Mouse (Mus musculus) heart, postnatal 36 days (tissue): Measurements from ENCODE around the gene Tnnt2. TPM values are rescaled to one million over a fixed set of nuclear protein-coding genes. Genes with fewer than 3 reads are reported as not detected.

Experiments used
- DNase-seq, 2 experiments: peaks; one replicate each; pipeline ENCODE4 v3.0.0; 2021 to 2022
- intact Hi-C: fragments of 180-260 bp; cut with DNase I; formaldehyde crosslinking; loops from one replicate; pipeline ENCODE4 v1.15.1; 2025
- total RNA-seq, 2 experiments: library from RNA; stranded (reverse); gene quantifications; 2 replicates each; pipeline ENCODE4 v1.2.3; 2021

The Tnnt2 gene
- total RNA-seq, 2 experiments from 2014 or later, result 8,733 to 8,759 TPM

DNA sequence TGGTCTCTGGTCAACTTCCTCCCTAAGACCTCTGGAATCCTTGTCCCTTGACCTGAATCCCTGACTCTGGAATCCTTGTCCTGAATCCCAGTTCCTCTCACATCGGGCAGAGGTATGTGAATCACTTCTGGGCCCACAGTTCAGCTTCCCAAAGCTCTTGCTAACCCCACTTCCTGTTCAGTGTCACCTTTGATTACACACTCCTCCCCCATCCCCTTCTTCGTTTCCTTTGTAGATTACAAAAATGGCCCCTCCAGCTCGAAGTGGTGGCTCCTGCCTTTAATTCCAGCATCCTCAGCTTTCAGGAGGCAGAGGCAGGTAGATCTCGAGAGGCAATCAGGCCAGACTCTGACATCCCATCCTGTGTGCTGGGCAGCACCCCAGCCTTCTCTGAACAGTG lies 18.6 kb upstream of the Tnnt2 start:
- intact Hi-C loops, result no loop called here
- DNase-seq, result no peak

DNA sequence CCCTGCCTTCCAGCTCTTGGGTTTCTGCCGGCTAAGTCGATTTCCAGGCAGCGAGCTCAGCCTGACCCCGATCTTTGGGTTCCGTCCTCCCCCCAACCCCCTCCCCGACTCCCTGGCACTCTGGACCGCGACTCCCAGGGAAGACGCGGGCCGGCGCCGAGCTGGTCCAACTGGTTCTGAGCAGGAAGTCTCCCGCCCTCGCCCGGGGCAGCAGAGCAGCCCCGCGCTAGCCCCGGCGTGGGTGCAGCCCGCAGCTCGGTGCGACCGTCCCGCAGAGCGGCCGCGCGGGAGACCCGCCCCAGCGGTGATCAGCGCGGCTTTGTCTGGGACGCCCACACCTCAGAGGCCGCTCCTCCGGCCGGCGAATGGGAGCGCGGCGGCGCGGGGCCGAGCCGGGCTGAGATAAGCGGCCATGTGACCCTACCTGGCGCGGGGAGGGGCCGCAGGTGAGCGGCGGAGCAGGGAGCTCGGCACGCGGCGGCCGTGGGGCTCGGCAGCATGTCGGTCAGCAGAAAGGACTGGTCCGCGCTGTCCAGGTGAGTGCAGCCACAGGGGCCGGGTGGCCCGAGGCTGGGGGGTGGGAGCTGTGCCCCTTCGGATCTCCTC lies 17.6 kb upstream of the Tnnt2 start, which contains the start of gene Lad1:
Gene Lad1, plus strand, starts transcription at position 118 of the 606 bp plus-strand sequence.
- DNase-seq, result peak in 1 of 2 experiments; percentile 16
- intact Hi-C loops, result no loop called here

DNA sequence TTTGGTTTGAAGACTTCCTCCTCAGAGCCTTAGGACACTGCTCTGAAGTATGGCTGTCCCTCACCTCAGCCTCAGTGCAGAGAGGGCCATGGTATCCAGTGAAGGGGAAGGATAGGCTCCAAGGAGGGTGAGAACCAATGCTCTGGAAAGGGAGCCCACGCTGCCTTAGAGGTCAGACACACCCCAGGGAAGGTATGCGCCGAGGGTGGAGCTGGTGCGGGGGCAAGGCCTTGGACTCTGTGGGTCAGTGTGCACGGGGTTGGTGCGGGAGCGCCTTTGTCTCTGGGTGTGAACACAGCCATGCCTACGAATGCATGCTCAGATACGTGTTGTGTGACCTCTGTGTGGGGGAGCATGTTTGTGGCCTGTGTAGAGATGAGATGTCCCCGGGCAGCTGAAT lies 16.1 kb upstream of the Tnnt2 start:
- intact Hi-C loops, result no loop called here
- DNase-seq, result no peak

DNA sequence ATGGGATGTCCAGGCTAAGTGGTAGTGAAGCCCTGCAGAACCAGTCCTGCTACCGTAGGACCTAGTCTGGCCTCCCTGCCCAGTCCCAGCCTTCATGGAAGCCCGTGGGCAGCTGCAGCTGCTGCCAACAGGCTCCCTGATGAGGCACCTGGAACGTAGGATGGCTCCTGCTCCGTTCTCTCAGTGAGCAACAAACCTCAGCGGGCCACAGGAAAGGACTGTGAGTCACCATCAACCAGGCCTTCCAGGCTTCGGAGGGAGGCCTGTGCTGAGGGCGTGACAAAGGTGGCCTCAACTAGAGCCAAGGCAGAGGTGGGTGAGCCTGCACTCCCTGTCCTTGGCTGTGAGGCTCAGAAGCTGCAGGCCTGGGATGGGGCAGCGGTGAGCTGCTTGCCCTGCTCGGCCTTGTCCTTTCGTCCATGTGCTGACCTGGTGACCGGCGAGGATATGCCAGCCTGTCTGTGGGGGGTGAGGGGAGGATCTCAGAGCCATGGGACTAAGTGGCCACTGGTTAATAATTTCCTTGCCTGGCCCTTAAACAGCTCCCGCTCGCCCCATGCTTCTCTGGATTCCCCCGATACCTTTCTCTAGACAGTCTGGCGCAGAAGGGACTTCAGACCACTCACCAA lies 15.3 kb upstream of the Tnnt2 start:
- intact Hi-C loops, result no loop called here
- DNase-seq, result no peak

DNA sequence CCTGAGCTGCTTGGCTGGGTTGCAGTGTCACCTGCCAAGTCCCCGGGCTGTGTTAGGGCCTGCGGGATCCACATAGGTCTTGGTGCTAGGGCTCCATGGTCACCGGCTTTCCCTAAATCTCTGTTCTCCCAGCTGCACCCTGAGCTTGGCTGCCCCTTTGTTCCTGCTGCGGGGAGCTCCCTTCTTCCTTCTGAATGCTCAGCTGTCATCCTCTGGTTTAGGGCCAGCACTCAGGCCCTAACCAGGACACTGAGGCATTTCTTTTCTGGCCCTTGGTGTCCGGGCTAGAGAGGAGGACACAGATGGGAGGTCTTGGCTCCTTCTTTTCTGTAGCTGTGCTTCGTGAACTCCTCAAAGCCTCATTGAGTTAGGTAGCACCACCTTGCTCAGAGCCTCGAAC lies 14.4 kb upstream of the Tnnt2 start:
- intact Hi-C loops, result no loop called here
- DNase-seq, result no peak

DNA sequence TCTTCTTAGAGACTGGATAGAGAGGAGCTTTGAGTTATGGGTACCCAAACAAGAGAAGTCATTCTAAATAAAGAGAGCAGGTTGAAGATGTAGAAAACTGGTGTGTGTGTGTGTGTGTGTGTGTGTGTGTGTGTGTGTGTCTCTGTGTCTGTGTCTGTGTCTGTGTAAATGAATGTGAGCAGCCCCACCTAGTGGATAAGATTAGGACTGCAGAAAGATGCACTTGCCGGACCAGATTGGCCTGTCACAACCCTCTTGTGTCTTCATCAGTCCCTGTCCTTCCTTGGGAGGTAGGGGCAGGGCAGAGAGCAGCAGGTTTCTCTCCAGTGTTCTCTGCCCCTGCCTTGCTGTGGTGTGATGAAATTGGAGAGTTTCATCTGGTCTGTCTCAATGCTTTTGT lies 7.2 kb upstream of the Tnnt2 start:
- intact Hi-C loops, result loop anchor here (2.0 to 5.0 kb wide), 2 partner anchors 18 to 77 kb away; no protein-coding TSS in a partner anchor
- no peak for DNase-seq

DNA sequence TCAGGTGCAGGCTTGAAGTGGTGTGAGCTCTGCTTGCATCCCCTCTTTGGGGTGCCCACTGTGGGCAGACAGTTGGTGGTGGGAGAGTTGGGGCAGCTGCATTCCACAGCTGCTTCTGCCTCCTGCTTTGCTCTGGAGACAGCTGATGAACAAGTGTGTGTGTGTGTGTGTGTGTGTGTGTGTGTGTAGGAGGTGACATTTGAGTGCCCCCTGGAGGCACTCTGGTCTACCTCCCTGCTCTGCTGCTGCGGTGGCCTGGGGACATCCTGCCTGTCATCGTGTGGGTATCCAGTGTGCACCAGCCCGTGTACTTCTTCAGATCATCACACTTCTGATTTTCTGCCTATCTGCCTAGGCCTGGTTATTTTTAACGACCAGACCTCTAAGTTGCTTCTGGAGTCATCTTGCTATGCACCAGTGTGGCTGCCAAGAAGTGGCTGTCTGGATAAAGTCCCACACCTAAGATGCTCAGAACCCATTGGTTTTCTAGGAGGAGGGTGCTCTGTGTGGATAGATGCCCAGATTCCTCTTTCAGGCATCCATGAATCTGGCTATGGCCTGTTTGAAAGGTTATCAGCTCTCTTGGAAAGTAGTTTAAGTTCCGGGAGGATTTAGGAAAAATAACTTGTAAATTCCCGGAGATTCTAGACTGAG lies 1.8 kb upstream of the Tnnt2 start:
- intact Hi-C loops, result no loop called here
- DNase-seq, result no peak

DNA sequence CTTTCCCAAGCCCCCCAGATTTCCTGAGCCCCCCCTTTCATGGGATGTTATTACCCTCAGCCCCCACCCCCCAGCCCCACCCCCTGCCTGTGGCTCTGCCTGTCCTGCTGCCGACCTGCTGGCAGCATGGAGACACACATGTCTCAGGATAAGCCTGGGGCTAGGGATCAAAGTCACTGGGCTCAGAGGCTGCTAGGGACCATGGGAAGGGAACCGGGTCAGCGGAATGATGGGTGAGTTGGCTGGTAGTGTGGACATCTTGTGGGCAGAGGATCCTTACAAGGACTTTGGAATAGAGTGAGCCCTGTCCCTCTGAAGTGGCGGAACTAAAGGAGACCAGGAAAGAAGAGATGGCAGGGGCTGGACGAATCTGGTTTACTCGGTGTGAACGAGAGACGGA lies 1.2 kb upstream of the Tnnt2 start:
- DNase-seq, result no peak
- intact Hi-C loops, result no loop called here

DNA sequence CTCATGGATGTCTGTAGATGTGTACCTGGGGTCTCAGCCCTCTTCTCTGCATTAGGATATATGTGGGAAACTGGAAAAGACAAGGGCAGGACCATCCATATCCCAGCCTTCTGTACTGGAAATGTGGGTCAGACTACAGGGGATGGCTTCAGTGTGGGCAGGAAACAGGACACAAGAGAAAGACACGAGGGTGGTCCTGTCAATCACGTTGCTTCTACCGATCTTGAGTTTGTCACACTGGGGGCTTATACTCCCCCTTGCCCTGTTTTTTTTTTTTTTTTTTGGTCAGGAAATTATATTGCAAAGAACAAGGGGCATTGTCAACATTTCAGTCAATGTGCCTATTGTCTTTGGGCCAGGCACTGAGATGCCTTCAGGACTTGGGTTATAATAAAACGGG lies 2.5 kb downstream of the Tnnt2 start:
- no peak for DNase-seq
- intact Hi-C loops, result no loop called here

DNA sequence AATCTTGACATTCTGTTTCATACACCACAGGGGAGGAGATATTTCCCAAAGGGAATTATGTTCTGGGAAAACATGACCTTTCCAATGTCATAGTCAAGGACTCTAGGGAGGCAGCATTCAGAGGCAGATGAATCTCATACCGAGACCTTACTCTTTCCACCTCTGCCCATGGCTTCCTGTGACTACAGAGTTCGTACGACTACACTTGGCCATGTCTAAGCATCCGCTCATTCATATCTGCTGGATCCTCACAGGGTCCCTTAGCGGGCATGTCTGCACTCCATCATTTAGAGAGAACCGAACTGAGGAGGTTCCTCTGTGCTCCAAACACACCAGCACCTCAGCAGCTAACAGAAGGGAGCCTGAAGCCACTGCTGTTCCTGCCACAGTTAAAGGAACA lies 2.9 kb downstream of the Tnnt2 start:
- no peak for DNase-seq
- intact Hi-C loops, result no loop called here

DNA sequence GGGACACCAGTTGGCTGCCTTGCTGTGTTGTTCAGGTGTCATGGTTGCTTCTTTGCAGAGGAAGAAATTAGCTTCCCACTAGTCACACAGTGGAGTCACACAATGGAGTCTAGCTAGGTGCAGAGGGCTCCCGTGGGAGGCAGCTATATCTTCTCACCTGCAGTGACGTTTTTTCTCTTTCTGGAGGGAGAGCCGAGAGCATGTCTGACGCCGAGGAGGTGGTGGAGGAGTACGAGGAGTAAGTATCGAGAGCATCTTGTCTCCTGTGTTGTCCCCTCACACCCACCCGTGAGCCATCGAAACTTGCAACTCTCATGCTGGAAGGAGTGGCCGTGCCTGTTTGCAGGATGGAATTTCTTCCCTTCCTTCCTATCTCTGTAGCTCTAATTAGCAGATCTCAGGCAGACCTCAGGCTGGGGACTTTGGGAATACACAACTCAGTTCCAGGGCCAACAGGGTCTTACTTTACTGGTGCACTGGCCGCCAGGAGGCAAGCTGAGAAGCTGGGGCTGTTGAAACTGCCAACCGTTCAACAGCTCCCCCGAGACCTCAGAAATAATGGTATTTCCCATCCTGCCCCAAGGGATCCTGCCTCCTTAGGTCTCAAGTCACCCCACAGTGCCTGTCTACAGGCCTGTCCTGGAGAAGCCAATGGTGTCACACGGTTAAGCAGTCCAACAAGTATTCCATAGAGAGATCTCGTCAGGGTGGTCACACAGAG lies 4.7 kb downstream of the Tnnt2 start:
- no peak for DNase-seq
- intact Hi-C loops, result no loop called here

DNA sequence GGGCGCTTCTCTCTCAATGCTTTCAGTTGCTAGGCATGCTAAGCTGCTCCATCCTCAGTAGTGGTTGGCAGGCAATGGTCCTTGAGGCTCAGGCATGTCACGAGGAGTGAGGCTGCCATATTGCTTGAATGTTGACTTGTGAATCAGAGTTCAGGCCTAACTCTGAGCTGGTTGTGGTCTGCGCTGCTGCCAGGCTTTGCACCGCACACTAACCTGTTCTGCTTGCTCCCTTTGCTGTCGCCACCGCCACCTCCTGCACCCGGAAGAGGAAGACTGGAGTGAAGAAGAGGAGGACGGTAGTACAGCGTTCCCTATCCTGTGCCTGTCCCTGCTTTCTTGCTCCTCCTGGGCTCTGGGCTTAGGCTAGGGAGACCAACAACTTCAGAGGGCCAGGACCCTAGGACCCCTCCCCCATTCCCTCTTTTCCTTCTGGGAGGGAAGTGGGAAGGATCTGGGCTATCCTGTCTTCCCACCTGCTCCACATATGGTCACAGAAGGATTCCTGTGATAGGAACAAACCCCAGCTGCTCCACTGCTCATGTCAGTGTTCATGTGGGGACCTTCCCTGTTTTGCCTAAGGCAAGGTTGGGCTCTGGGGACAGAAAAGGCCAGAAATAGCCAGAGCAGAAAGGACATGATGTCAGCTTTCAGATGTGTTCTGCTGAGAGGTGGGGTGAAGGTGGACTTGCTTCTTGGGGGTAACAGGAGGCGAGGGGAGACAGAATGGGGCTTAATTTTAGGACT lies 7.5 kb downstream of the Tnnt2 start:
- no peak for DNase-seq
- intact Hi-C loops, result no loop called here

DNA sequence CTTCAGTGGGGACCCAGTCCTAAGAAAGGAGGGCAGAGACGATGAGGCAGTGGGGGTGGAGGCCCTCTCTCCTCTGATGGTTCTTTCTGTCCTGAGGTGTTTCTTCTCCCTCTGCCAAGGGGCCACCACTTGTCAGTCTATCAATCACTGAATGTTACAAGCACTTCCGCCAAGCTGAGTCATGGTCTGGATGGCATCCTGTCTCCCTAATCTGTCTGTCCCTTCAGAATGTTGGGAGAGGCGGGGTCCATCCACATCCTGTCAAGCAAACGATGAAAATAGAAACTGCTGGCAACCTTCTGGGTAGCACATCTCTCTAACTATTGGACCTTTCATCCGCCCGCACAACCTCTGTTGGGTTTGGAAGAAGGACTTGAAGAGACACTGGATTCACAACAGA lies 8.3 kb downstream of the Tnnt2 start:
- DNase-seq, result no peak
- intact Hi-C loops, result no loop called here

DNA sequence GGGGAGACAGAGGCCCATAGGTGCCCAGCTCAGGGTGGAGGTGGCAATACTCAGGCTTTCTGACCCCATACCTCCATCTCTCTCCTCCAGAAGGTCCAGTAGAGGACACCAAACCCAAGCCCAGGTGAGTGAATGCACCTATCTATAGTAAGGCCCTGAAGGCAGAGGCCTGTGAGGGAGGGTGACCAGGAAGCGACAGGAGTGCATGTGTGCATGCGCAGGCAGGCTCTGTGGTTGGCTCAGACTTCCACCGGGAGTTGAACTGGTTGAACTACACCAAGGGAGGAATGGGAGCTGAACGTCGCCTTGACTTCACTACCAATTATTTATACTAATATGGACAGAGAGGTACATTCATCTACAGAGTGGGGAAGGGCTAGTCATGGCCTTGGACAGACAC lies 10.5 kb downstream of the Tnnt2 start:
- intact Hi-C loops, result no loop called here
- DNase-seq, result no peak

DNA sequence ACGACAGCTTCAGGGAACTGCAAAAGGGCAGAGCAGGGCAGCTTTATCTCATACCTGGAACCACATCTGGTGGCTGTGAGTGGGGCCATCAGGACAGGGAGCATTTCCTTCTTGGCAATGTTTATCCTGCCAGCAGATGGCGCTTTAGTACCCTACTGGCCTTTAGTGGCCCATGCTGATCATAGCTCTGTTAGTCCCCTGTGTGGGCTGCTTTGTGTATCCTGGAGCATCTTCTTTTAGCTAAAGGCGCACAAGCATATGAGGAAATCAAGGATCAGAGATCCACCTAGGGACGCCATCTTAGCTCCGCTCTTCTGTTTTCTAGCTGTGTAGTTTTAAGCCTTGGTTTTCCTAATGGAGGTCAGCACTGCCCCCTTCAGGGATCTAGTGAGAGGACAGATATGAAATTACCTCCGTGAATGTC lies 11.0 kb downstream of the Tnnt2 start:
- no peak for DNase-seq
- intact Hi-C loops, result no loop called here

DNA sequence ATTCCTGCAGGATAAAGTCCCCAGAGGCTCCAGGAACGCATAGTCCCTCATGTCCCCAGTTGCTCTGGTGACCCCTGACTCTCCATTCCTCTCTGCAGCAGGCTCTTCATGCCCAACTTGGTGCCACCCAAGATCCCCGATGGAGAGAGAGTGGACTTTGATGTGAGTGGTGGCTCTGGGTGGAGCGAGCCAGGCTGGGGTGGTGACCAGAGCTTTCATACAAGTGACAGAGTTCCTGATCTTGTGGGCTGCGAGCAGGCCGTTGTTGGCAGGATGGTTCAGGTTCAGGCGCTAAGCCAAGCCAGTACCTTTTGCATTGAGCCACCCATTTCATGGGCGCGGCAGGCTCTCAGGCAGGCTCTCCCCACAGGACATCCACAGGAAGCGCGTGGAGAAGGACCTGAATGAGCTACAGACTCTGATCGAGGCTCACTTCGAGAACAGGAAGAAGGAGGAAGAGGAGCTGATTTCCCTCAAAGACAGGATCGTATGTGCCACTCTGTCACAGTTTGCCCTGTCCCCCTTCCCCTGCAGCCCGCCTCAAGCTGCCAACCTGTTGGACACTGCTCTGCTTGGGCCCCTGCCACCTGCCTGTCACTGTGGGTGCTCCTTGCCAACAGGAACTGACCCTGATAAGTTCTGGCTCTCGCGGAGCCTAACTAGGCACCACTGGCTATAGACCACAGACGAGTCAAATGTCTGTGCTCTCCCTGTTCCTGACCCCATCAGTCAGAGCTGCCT lies 11.6 kb downstream of the Tnnt2 start:
- DNase-seq, result peak in 1 of 2 experiments; percentile 64
- intact Hi-C loops, result no loop called here

DNA sequence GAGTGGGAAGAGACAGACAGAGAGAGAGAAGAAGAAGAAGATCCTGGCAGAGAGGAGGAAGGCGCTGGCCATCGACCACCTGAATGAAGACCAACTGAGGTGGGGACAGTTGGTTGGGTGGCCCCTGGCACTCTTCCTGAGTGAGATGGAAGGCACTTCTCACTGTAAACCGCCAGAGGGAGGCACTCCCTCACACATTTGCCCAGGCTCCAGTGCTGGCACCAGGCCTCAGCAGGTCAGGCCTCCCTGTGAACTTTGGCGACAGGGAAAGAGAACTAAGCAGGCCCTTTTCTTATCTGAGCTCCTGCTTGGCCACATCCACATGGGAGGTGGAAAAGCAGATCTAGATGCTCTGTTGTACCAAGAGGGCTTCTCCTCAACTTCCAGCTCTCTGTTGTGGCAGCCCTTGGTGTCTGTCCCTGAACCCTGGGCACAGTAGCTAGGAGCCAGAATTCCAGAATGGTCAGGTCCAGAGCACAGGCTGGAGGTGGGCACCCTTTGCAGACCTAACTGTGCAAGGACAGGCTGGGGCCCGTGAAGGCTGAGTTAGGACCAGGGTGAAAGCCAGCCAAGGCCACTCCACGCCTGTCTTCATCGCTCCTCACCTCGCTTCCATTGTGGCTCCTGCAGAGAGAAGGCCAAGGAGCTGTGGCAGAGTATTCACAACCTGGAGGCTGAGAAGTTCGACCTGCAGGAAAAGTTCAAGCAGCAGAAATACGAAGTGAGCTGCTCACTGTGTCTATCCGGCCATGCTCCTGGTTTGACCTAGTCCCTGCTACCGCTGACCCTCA lies 14.8 kb downstream of the Tnnt2 start:
- intact Hi-C loops, result no loop called here
- no peak for DNase-seq

DNA sequence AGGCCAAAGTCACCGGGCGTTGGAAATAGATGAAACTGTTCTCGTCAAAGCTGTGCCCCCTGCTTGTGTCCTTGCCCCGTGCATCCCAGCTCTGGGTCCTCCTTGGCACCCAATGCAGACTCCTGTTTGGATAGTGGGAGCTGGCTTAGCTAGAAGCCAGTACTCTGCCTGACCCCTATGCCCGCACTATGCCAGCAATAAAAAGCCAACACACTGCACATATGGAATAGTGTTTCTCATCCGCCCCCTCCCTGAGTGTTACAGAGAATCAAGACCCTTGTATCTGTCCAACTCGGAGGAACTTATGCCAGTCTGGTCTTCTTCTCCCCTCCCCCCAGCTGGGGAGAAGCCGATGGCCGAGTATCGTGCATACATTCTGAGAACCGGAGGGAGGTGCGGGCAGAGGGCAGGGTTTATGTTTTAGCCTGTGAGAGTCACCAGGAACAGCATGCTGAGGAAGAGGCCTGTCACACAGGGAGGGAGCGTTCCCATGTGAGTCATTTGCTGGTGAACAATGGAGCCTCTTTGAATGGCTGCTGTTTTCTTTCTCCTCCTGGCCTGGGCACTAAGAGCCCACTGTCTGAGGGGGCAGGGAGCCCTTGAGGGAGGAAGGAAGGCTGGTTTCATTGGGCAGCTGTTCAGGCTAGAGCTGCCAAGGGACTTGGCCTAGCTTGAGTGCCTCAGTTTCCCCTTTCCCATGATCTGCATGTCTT lies 16.0 kb downstream of the Tnnt2 start:
- DNase-seq, result no peak
- intact Hi-C loops, result no loop called here

DNA sequence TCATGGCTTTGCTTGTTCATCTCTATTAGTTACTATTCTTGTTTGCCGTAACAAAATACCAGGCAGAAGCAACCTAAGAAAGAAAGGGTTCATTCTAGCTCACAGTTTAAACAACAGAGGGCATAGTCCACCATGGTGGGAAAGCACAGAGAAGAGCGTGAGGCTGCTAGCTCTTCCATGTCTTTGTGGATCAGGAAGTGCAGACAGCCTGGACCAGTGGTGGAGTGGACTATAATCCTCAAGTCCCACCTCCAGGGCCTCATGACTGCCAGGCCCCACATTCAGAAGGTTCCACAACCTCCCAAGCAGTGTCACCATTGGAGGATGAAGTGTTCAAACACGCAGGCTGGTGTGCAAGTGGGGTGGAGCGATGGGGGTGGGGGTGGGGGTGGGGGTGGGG lies 17.0 kb downstream of the Tnnt2 start:
- intact Hi-C loops, result no loop called here
- DNase-seq, result no peak
